Mouse (Mus musculus) cerebellum, adult 11-12 months (tissue): ENCODE data around the gene Gal3st1.

Experiments
- DNase-seq: peaks from one replicate; pipeline ENCODE4 v3.0.0; 2022

Gal3st1 gene

DNA sequence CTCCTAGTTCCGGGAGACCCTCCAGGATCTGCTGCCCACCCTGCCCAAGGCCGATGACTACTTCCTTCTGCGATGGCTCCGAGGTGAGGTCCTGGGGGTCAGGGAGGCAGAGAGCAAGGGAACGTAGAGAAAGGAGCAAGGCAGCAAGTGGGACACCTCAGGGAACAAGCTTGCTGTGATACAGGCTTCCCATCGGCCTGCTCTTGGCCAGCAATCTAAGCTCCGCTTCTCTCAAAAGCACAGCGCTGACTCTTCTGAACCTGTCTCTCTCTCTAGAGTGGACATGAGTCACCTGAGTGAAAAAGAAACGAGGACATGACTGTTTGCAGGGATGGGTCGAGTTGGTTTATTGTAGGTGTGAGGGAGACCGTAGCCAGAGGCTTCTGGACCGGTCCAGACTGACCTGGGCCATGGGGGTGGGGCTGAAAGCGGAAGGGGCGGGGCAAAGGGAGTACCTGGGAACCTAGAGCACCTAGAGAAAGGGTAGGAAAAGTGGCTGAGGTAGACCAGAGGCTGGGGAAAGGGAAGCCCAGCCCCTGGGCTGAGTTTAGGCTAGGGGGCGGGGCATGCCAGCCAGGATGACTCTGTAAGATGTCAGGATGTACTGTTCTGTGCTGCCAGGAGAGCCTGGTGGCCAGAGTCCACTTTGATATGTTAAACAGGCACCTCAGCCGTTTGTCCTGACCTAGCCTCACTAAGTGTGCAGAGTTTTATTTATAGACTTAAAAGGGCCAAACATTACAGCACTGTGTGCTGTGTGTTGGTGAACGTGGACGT is 51.9 kb downstream of the Gal3st1 start:
- no peak for DNase-seq

GRCm38 (mm10) chr11:4035916-4036315 is 52.5 kb downstream of the Gal3st1 start:
- DNase-seq, result no peak

DNA sequence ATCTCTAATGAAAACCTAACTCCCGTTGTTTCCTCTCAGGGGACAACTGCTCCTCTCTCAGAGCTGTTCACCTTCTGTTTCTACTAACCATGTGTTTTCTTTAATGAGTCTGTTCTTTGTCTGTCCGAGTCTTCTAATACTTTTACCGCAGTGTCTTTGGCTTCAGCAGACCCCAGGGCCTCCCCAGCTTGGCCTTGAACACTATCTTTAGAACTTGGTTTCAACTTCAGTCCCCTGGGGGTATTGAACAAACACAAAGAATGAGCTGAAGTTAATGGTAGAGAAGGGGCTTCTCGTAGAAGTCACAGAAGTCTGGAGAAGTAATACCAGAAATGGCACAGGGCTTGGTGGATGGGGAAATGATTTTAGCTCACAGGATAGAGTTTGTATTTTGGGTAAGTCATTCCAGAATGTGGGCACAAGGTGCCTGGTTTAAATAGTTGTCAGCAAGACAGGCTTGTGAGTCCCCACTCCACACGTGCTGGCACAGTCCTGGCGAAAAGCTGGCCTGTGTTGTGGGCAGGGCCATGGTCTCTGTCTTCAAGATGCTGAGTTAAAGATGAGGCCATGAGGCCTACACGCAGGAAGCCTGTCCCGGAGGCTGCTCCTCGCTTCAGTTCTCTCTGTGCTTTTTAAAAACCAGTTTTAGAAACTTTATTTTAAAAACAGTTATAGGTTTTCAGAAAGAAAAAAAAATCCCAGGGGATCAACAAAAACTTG is 53.1 kb downstream of the Gal3st1 start:
- DNase-seq, result no peak

DNA sequence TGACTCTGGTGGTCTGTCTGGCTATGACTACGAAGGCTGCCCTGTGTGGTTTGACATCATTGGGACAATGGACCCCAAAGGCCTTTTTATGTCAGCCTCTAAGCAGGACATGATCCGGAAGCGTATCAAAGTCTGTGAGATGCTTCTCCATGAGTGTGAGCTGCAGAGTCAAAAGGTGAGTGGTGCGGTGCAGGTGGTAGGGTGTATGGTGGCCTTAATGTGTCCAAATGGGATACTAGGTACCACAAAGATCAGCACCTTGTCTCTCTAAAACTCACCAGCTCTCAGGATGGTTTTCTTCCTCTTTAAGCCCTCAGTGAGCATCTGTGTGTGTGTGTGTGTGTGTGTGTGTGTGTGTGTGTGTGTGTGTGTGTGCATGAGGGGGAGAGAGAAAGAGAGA is 56.5 kb downstream of the Gal3st1 start:
- DNase-seq, result no peak

DNA sequence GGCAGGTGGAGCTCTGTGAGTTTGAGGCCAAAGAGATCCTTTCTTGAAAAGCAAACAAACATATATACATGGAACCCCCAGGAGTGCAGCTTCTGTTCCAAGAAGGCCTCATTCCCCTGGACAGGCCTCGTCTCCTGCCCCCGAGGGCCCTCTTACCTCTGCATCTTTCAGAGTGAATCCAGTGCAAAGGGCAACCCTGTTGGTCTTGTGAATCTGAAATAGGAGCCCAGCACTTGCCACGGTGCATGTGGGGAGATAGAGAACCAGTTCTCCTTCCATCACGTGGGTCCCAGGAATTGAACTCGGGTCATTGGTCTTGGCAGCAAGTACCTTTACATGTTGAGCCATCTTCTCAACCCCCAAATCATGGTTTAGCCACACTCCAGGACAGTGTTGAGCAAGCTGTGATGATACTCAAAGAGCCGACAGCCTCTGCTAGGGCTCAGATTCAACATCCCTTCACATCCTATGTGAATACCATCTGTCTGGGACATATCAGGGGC is 57.7 kb downstream of the Gal3st1 start:
- no peak for DNase-seq

DNA sequence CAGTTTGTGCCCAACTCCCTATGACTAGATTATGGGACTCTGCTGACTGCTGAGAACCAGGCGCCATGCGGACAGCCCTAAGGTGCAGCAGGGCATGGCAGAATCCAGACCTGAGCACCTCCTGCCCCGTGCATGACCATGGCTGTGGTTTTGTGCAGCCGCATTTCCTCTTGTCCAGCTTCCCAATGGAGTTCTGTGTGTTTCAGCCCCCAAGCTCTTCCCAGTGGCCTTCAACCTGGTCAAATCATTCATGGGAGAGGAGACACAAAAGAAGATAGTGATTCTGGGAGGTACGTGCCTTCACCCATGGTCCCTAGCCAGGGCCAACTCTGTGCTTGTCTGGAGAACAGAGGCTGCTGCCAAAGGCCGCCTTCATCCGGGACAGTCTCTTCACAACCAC is 59.6 kb downstream of the Gal3st1 start:
- DNase-seq, result no peak

- DNase-seq, result no peak
Observed at GRCm38 (mm10) chr11:4046526-4046925, 63.1 kb downstream of the Gal3st1 start.

- DNase-seq, result no peak
Observed at GRCm38 (mm10) chr11:4047766-4048165, 64.3 kb downstream of the Gal3st1 start.

GRCm38 (mm10) chr11:4048438-4048837 is 65.0 kb downstream of the Gal3st1 start:
- no peak for DNase-seq
